In genomic region chr4:133039116-133039819, GRCm38 (mm10) we compare ENCODE assay signal across 7 mouse cellular contexts. TPM values are rescaled to one million over a fixed set of nuclear protein-coding genes. Genes with fewer than 3 reads are reported as not detected.
DNase-seq lines count a peak whose midpoint lies in the region; ATAC-seq and TF ChIP-seq lines count a peak whose summit lies in the region.

No protein-coding gene starts in this region.

- peak overlapping the region; percentile 92 for H3K4me3 ChIP-seq in E14TG2a.4 (replicated peaks; ENCODE audit: low read length)
- H3K4me3 ChIP-seq in midbrain, embryonic 13.5 days (replicated peaks): peak overlapping the region; percentile 52

- H3K36me3 ChIP-seq in E14TG2a.4 (ENCODE audit: insufficient read depth, low read length): peaks cover 49% of the 10 kb centered on the region
- no peaks in the 10 kb centered on the region for H3K36me3 ChIP-seq in midbrain, embryonic 13.5 days

- ATAC-seq in midbrain, embryonic 13.5 days: no peak

- DNase-seq in adrenal gland, postnatal 10 days: peak; percentile 77
- peak; percentile 63 to 73 for DNase-seq in heart, adult 18-20 months
- peak; percentile 84 for DNase-seq in kidney, postnatal 10 days
- no peak for DNase-seq in MN1 (ENCODE audit: low spot score)
- DNase-seq in left cerebral cortex, adult 8-10 months (ENCODE audit: low spot score in 2 of 2): no peak

- H3K9me3 ChIP-seq in E14TG2a.4 (ENCODE audit: low read length): no peaks in the 10 kb centered on the region
- H3K9me3 ChIP-seq in midbrain, embryonic 13.5 days: no peaks in the 10 kb centered on the region

- peak overlapping the region; percentile 81 for H3K9ac ChIP-seq in midbrain, embryonic 13.5 days (replicated peaks)

- H3K4me1 ChIP-seq in E14TG2a.4 (replicated peaks; ENCODE audit: low read depth, low read length): peaks cover 72% of the 10 kb centered on the region
- peaks cover 77% of the 10 kb centered on the region for H3K4me1 ChIP-seq in midbrain, embryonic 13.5 days (replicated peaks)

- peak overlapping the region; percentile 99 for H3K4me2 ChIP-seq in midbrain, embryonic 13.5 days (replicated peaks)

- H3K27me3 ChIP-seq in E14TG2a.4 (ENCODE audit: insufficient read depth, low read length): no peaks in the 10 kb centered on the region
- peaks cover 42% of the 10 kb centered on the region for H3K27me3 ChIP-seq in midbrain, embryonic 13.5 days

- no peak for TF ChIP-seq CTCF in E14TG2a.4 (conservative IDR thresholded peaks at IDR 0.05; ENCODE audit: low read length)

- no peak overlapping the region for H3K27ac ChIP-seq in midbrain, embryonic 13.5 days

- WGBS in midbrain, embryonic 13.5 days: 1% methylated on average over 56 of the region's 77 CpGs

RNA-seq across cellular contexts. Expression of gene Ahdc1, which starts 28.2 kb away (rescaled TPM):
- total RNA-seq in adrenal gland, postnatal 10 days (2021): 10 to 100 TPM; 50.8 to 74.3 TPM
- 10 to 100 TPM; 36.3 to 38.5 TPM for total RNA-seq in heart, adult 18-20 months (2021)
- polyA plus RNA-seq in midbrain, embryonic 13.5 days (2015; fragmentation: Nextera tagmentation; extraction: Ambion mirVana): 10.4 and 12.6 TPM in 2 replicates
- 100 to 1,000 TPM in 2 of 4 experiments, 10 to 100 TPM in 2; 95.7 to 104 (median 99.7) TPM for total RNA-seq in left cerebral cortex, adult 8-10 months (2022)

Comparison
In these comparisons a context has a peak if more than half of its experiments do, and no peak if none do; other contexts are left out.
1. DNase-seq: peak in adrenal gland, postnatal 10 days (single experiment), heart, adult 18-20 months (2 of 2) and kidney, postnatal 10 days (single experiment); none in MN1 (single experiment) and left cerebral cortex, adult 8-10 months (0 of 2).